Mouse (Mus musculus) forebrain, embryonic 13.5 days (tissue): ENCODE data around the gene Ier3. TPM values are rescaled to one million over a fixed set of nuclear protein-coding genes. Genes with fewer than 3 reads are reported as not detected.
A peak's percentile ranks its signal among the peaks of the same experiment; 100 is the strongest.

Experiments used
- ATAC-seq: fragments of 200-750 bp; cut with Nextera tagmentation; 2 replicates; pipeline ENCODE4 v1.8.0; 2017
- H3K27ac ChIP-seq: fragments of 300-500 bp; sonication (generic); 2 replicates; pipeline ENCODE4 v1.5.1; 2015; ENCODE audit warnings: inconsistent platforms, mild to moderate bottlenecking, moderate library complexity
- H3K27me3 ChIP-seq: fragments of 300-500 bp; sonication (generic); 2 replicates; pipeline ENCODE4 v1.6.1; 2015; ENCODE audit warnings: mild to moderate bottlenecking, inconsistent platforms
- H3K36me3 ChIP-seq: fragments of 300-500 bp; sonication (generic); 2 replicates; pipeline ENCODE4 v1.6.1; 2015; ENCODE audit warnings: mild to moderate bottlenecking, inconsistent platforms; ENCODE audit not compliant: poor library complexity, severe bottlenecking
- H3K4me1 ChIP-seq: fragments of 300-500 bp; sonication (generic); 2 replicates; pipeline ENCODE4 v1.6.1; 2015; ENCODE audit warnings: inconsistent platforms
- H3K4me2 ChIP-seq: fragments of 300-500 bp; sonication (generic); 2 replicates; pipeline ENCODE4 v1.6.1; 2015; ENCODE audit warnings: inconsistent platforms, mild to moderate bottlenecking, moderate library complexity
- H3K4me3 ChIP-seq: fragments of 300-500 bp; sonication (generic); 2 replicates; pipeline ENCODE4 v1.5.1; 2015; ENCODE audit warnings: mild to moderate bottlenecking, inconsistent platforms
- H3K9ac ChIP-seq: fragments of 300-500 bp; sonication (generic); 2 replicates; pipeline ENCODE4 v1.6.1; 2015; ENCODE audit warnings: mild to moderate bottlenecking, inconsistent platforms
- H3K9me3 ChIP-seq: fragments of 300-500 bp; sonication (generic); replicated peaks from 2 replicates; pipeline ENCODE4 v1.6.1; 2016; ENCODE audit warnings: inconsistent platforms
- WGBS: fragments of 180-500 bp; shearing (Covaris S2); methylation state at CpG from one replicate; pipeline ENCODE4 v1.1.7; 2015; 5-methylcytosine and 5-hydroxymethylcytosine counted together
- polyA plus RNA-seq: library from polyadenylated mRNA; unstranded; fragments of >200 nt; fragmentation: Nextera tagmentation; extraction: Ambion mirVana; gene quantifications from 2 replicates; pipeline ENCODE4 v1.2.1, GENCODE M21; 2015

Gene Ier3
- polyA plus RNA-seq, 1 experiment from 2014 or later: 5.2 TPM

DNA sequence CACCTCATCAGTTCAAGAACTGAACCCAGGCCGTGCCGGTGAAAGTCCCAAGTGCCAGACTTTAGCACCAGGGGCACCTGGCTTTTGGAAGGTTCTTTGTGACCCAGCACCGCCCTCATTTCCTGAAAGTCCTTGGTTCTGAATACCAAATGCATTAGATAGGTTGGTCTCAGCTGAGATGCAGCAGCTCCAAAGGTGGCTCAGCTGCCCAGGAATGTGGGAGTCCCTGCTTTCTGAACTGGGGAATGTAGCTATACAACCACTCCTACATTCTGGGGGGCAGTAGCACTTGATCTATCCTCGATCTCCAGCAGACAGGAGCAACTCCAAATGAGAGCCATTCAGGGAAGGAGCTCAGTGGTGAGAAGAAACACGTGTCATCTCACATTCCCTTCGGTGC is 8.7 kb upstream of the Ier3 start:
- H3K9ac ChIP-seq: no peak overlapping the region
- H3K27ac ChIP-seq: peak overlapping the region; percentile 57
- H3K4me2 ChIP-seq: no peak overlapping the region
- H3K36me3 ChIP-seq: no peaks in the 10 kb centered on the region
- H3K9me3 ChIP-seq: no peaks in the 10 kb centered on the region
- H3K27me3 ChIP-seq: no peaks in the 10 kb centered on the region
- H3K4me1 ChIP-seq: peaks cover 9% of the 10 kb centered on the region; the same call in 1 of the 2 replicates
- no peak for ATAC-seq
- no peak overlapping the region for H3K4me3 ChIP-seq
- 71% methylated on average over 6 of the region's 6 CpGs for WGBS

DNA sequence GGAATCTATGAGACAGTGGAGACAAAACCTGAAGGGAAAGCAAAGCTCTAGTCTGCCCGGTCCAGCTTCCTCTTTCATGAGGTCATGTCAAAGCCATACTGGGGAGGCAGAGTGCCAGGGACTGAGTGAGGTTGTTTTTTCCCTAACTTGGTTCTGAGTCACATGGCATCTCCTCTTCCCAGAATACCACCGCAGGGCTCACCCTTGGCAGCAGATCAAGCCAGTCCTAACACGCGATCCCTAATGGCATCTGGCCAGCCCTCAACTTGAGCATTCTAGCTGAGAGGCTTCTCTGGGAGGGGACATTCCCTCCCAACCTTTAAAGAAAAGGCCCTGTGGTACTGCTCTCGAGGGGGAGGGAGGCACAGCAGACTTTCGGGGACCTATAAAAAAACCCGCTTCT is 8.2 kb upstream of the Ier3 start:
- Histone ChIP-seq H3K36me3 (no peaks in the 10 kb centered on the region), H3K9me3 (no peaks in the 10 kb centered on the region), H3K27me3 (no peaks in the 10 kb centered on the region), H3K4me1 (peaks cover 9% of the 10 kb centered on the region; the same call in 1 of the 2 replicates), H3K4me2 (no peak overlapping the region), H3K4me3 (no peak overlapping the region), H3K9ac (no peak overlapping the region), H3K27ac (peak overlapping the region; percentile 57; the same call in 1 of the 2 replicates)
- ATAC-seq: peak; percentile 58; the same call in 1 of the 2 replicates
- 47% methylated on average over 7 of the region's 7 CpGs for WGBS

DNA sequence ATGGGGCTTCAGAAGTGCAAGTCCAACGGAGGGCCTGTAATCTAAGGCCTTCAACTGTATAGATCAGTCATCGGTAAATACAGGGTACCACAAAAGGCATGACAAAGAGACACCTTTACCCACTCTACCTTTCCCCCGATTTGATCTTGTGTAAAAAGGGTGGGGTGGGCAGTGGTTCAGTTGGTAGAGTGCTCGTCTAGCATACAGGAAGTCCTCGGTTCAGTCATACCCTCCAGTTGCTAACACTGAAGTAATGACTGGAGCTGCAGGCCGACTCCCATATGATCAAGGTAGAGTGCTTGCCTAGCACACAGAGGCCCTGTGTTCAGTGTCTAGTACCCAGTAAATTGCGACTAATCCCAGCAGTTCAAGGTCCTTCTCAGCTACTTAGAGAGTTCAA is 7.8 kb upstream of the Ier3 start:
- Histone ChIP-seq H3K9me3 (no peaks in the 10 kb centered on the region), H3K4me1 (peaks cover 9% of the 10 kb centered on the region; the same call in 1 of the 2 replicates), H3K36me3 (no peaks in the 10 kb centered on the region), H3K27me3 (no peaks in the 10 kb centered on the region), H3K27ac (no peak overlapping the region; the same call in 1 of the 2 replicates), H3K4me3 (no peak overlapping the region), H3K4me2 (no peak overlapping the region), H3K9ac (no peak overlapping the region)
- no peak; the same call in 1 of the 2 replicates for ATAC-seq
- 80% methylated on average over 7 of the region's 7 CpGs for WGBS

DNA sequence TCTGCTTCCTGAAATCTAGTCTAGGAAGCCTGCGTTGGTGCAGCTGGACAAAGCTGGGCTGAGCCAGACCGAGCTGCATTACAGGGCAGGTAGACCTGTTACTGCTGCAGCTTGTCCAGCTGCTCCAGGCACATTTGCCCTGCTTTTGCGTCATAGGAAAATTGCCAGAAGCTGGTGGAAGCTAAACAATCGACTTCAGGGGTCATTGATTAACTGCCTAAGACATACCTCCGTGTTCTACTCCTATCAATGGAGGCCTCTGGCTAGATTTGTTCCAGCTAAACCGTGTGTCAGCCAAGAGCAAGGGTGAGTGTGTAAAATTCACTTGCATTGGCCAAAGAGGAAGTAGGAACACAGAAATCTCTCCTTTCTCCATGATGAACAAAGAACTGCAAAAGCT is 6.8 kb upstream of the Ier3 start:
- H3K27me3 ChIP-seq: no peaks in the 10 kb centered on the region
- peaks cover 9% of the 10 kb centered on the region; the same call in 1 of the 2 replicates for H3K4me1 ChIP-seq
- H3K27ac ChIP-seq: no peak overlapping the region
- no peak overlapping the region for H3K4me3 ChIP-seq
- ATAC-seq: no peak
- no peak overlapping the region for H3K9ac ChIP-seq
- 74% methylated on average over 6 of the region's 6 CpGs for WGBS
- no peaks in the 10 kb centered on the region for H3K36me3 ChIP-seq
- H3K4me2 ChIP-seq: no peak overlapping the region
- H3K9me3 ChIP-seq: no peaks in the 10 kb centered on the region

DNA sequence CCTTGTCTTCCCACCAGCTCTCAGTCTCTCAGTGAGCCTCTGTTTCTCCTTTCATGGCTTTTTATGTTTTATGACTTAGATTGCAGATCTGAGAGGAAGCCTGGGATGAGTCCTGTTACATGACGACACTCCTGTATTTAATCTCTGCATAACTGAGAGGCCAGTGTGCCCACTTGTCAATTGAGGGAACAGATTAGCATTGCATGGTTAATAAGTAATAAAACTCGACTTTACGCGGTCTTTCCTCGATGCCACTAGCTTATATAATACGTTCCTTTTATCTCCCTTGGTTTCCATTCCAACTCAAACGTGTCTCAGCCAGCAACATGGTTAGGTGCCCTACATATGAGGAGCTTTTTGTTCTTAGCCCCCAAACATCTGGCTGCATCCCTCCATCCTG is 5.6 kb upstream of the Ier3 start:
- Histone ChIP-seq H3K36me3 (no peaks in the 10 kb centered on the region), H3K4me3 (no peak overlapping the region), H3K27me3 (peaks cover 9% of the 10 kb centered on the region; the same call in 1 of the 2 replicates), H3K4me1 (peaks cover 13% of the 10 kb centered on the region), H3K27ac (no peak overlapping the region), H3K9me3 (no peaks in the 10 kb centered on the region), H3K9ac (no peak overlapping the region), H3K4me2 (no peak overlapping the region)
- no peak for ATAC-seq
- WGBS: 77% methylated on average over 7 of the region's 7 CpGs

DNA sequence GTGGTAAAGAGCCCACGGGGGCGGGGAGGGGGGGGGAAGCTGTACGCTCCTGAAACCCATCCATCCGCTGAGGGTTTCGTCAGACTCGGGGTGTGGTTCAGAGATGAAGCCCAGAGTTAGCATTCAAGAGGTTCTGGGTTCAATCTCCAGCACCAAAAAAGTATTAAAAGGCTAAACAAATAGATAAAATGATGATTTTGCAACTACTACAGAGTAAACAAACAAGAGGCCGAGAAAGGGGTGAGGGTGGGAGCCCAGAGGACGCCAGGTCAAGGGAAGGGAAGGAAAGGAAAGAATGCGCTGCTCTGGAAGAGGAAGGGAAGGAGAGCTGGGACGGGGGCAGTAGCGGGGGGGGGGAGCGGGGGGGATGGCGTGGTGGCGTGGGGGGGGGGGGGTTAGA is 4.8 kb upstream of the Ier3 start:
- no peak overlapping the region for H3K4me3 ChIP-seq
- H3K4me1 ChIP-seq: peaks cover 22% of the 10 kb centered on the region
- H3K27ac ChIP-seq: no peak overlapping the region
- 45% methylated on average over 8 of the region's 14 CpGs for WGBS
- no peak overlapping the region for H3K4me2 ChIP-seq
- no peak overlapping the region for H3K9ac ChIP-seq
- H3K27me3 ChIP-seq: peaks cover 11% of the 10 kb centered on the region; the same call in 1 of the 2 replicates
- no peaks in the 10 kb centered on the region for H3K36me3 ChIP-seq
- ATAC-seq: no peak
- H3K9me3 ChIP-seq: no peaks in the 10 kb centered on the region

DNA sequence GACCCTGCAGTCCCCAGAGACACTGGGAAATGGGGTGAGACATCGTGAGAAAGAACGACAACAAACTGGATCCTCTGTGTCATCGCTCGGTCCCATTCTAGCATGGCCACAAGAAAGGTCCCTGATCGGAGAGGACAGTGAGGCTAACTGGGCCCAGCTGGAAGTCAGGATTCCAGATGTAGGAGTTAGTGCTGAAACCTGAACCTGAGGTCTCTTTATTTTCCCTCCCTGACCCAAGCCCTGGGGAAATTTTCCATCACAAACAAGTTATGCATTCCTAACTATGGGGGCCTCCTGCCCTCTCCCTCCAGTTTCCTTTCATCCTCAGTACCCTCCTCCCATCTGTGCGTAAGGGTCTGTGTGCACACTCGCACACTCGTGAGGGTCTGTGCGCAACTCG is 4.3 kb upstream of the Ier3 start:
- WGBS: 64% methylated on average over 10 of the region's 10 CpGs
- Histone ChIP-seq H3K36me3 (no peaks in the 10 kb centered on the region), H3K4me2 (no peak overlapping the region), H3K4me3 (no peak overlapping the region), H3K27ac (no peak overlapping the region), H3K4me1 (peaks cover 27% of the 10 kb centered on the region), H3K27me3 (peaks cover 11% of the 10 kb centered on the region; the same call in 1 of the 2 replicates), H3K9ac (no peak overlapping the region), H3K9me3 (no peaks in the 10 kb centered on the region)
- ATAC-seq: no peak

DNA sequence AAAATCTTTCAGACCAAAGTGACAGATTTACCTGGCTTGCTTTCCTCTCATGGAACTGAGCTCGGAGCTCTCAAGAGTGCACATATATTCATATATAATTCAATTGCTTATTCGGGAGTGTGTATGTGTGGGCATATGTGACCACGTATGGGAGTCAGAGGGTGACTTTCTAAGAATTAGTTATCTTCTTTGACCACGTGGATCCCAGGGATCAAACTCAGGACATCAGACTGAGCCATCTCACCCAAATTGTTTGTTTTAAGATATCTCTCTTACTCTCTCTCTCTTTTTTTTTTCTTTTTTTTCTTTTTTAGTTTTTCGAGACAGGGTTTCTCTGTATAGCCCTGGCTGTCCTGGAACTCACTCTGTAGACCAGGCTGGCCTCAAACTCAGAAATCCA is 1.4 kb upstream of the Ier3 start:
- no peak overlapping the region for H3K27ac ChIP-seq
- 79% methylated on average over 5 of the region's 5 CpGs for WGBS
- H3K4me2 ChIP-seq: no peak overlapping the region
- no peak overlapping the region for H3K9ac ChIP-seq
- peaks cover 11% of the 10 kb centered on the region; the same call in 1 of the 2 replicates for H3K27me3 ChIP-seq
- H3K4me1 ChIP-seq: peaks cover 35% of the 10 kb centered on the region
- H3K9me3 ChIP-seq: no peaks in the 10 kb centered on the region
- no peak overlapping the region for H3K4me3 ChIP-seq
- no peak for ATAC-seq
- H3K36me3 ChIP-seq: peaks cover under 1% of the 10 kb centered on the region; the same call in 1 of the 2 replicates

DNA sequence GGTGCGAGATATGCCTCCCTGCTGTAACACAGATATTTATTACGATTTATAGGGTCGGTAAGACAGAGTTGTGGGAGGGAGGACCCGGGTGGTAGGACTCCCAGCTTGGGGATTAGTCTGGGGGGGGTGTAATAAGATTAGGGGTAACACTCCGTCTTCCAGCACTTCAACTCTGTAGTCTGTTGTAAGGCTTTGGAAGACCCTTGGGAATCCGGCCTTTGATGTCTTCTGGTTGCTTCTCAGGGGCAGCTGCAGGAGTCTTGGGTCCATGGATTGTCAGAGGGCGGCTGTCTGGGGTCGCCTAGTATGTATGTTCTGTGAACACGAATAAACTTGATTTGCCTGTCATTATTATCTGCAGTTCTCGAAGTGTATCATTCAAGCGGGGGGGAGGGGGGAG is 1.1 kb downstream of the Ier3 start:
- H3K9ac ChIP-seq: peak overlapping the region; percentile 75
- peak overlapping the region; percentile 64 for H3K4me3 ChIP-seq
- WGBS: 3% methylated on average over 11 of the region's 11 CpGs
- H3K27me3 ChIP-seq: peaks cover 11% of the 10 kb centered on the region; the same call in 1 of the 2 replicates
- H3K27ac ChIP-seq: peak overlapping the region; percentile 59
- peaks cover 25% of the 10 kb centered on the region for H3K36me3 ChIP-seq
- 0 out of 2 replicates have a peak, but pooled peaks have one; percentile 3 for ATAC-seq
- H3K4me1 ChIP-seq: peaks cover 35% of the 10 kb centered on the region
- peak overlapping the region; percentile 96 for H3K4me2 ChIP-seq
- H3K9me3 ChIP-seq: no peaks in the 10 kb centered on the region

DNA sequence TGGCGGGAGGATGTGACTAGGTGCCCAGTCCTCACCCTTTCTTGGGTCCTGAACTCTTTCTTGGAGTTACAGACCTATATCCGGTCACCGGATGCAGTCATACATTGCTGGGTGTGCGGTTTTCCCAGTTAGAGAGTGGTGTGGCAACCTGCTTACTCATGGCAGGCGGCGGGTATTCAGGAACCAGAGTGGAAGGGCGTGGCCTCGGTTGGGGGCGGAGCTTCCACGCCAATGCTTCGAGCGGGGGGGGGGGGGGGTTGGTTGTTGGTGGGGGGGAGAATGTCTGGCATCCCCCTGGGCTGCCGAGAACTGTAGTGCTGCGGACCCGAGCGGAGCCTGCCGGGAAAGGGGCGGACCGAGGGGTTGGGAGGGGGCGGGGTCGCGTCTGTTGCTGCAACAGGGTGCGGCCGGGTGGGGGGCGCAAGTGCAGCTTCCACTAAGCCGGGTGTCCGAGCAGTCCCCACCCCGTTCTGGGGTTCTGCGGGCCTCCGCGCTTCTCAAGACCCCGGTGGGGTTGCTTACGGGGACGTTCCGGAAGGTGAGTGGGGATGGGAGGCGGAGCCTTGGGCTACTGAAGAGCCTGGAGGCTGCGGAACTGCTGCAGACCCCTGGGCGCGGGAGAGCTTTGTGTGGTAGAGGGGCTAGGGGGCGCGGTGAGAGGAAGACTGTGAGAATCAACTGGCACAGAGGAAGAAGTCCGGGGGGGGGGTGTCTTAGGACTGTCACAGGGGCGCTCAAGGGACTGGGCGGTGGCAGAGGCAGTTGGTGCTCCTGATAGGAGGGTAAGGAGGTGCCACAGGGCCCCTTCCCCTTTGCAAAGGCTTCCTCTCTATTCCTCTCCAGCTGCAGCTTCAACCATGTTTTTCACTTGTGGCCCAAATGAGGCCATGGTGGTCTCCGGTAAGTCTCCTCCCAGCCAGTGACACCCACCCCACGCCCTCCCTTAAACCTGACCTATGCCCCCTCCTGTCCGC is 1.8 kb downstream of the Ier3 start, which contains the start of gene Flot1:
Gene Flot1, plus strand, starts transcription at position 267 of the 974 bp plus-strand sequence.
- Histone ChIP-seq H3K4me2 (peak within 1 kb of the TSS; percentile 96), H3K4me3 (peak within 1 kb of the TSS; percentile 64), H3K27ac (peak within 1 kb of the TSS; percentile 87), H3K9ac (peak within 1 kb of the TSS; percentile 75), H3K4me1 (peaks cover 35% of the 10 kb centered on the region), H3K36me3 (peaks cover 32% of the 10 kb centered on the region), H3K9me3 (no peaks in the 10 kb centered on the region), H3K27me3 (peaks cover 11% of the 10 kb centered on the region; the same call in 1 of the 2 replicates)
- peak; percentile 89 for ATAC-seq
- under 1% methylated on average over 45 of the region's 47 CpGs for WGBS

DNA sequence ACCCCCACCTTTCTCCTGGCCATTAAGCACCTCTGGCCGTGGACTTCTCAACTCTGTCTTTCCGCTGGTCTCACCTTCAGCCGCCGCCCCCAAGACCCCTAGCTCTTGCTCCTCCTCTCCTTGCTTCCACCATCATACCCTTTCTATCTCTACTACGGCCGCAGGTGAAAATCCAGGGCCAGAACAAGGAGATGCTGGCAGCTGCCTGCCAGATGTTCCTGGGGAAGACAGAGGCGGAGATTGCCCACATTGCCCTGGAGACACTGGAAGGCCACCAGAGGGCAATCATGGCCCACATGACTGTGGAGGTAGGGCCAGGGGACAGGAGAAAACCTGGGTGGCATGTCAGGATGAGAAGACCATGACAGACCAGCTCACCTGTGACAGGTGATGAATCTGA is 2.9 kb downstream of the Ier3 start:
- H3K4me3 ChIP-seq: peak overlapping the region; percentile 64
- H3K9me3 ChIP-seq: no peaks in the 10 kb centered on the region
- peak overlapping the region; percentile 75; the same call in 1 of the 2 replicates for H3K9ac ChIP-seq
- peaks cover 33% of the 10 kb centered on the region for H3K36me3 ChIP-seq
- whole genome bisulfite sequencing: 70% methylated on average over 7 of the region's 7 CpGs
- peak overlapping the region; percentile 96 for H3K4me2 ChIP-seq
- peaks cover 11% of the 10 kb centered on the region; the same call in 1 of the 2 replicates for H3K27me3 ChIP-seq
- ATAC-seq: no peak
- H3K4me1 ChIP-seq: peaks cover 35% of the 10 kb centered on the region
- no peak overlapping the region for H3K27ac ChIP-seq
